Mouse (Mus musculus): ENCODE measurements at regions not wholly inside any gene's neighbourhood (a gene's known extent, or its start where the extent isn't known, plus 50 kb on each side); places are given as distances from the start of the nearest gene placed in this dataset.

GRCm38 (mm10) chr3:34493921-34494320 lies 156.3 kb upstream of the Sox2 start:
- TF ChIP-seq CTCF (IDR thresholded peaks at IDR 0.05; ENCODE audit: extremely low read depth, insufficient read length, insufficient replicate concordance, low read depth, low read length) (no peak), POLR2A (IDR thresholded peaks at IDR 0.05; ENCODE audit: low read depth, low read length) (no peak)
